Comparison of ENCODE assay signal across 8 mouse cellular contexts in the genomic region with DNA sequence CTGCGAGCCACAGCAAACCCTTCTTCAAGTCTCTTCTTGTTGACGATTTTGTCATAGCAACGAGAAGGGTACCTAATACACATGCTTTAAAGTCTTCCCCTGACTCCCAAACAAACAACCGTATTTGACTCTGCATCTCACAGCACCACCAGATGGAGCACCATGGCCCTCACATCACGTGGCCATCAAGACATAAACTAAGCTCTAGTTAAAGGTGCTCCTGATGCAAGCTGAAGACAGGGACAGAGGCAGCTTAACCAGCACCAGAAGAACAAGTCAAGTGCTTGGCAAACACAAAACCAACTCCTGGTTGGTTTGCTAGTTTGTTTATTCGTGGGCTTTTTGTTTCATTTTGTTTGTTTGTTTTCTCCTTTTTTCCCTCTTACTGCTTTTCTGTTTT. TPM values are rescaled to one million over a fixed set of nuclear protein-coding genes. Genes with fewer than 3 reads are reported as not detected.
A peak's percentile ranks its signal among the peaks of the same experiment; 100 is the strongest.
DNase-seq lines count a peak whose midpoint lies in the region; ATAC-seq and TF ChIP-seq lines count a peak whose summit lies in the region.

No protein-coding gene starts in this region.

- peak; percentile 37 for DNase-seq in cerebellum, postnatal 10 days
- no peak for DNase-seq in layer of hippocampus, adult 2 months (ENCODE audit: low spot score in 2 of 2)
- DNase-seq in layer of hippocampus, adult 9-10 months (ENCODE audit: low spot score): no peak
- DNase-seq in CD4-positive helper T cell, adult 2 months (ENCODE audit: low read depth, low spot score): peak; percentile 18
- peak; percentile 25 to 51 for DNase-seq in kidney, postnatal 36 days
- no peak for DNase-seq in ovary, postnatal 36 days (ENCODE audit: low spot score)

- no peak overlapping the region for H3K27ac ChIP-seq in layer of hippocampus, adult 2 months
- no peak overlapping the region for H3K27ac ChIP-seq in neural tube, embryonic 15.5 days (replicated peaks)

- H3K4me2 ChIP-seq in neural tube, embryonic 15.5 days: no peak overlapping the region

- no peak for ATAC-seq in cerebellum, adult (ENCODE audit: insufficient number of reproducible peaks, low FRiP score, low TSS enrichment)
- ATAC-seq in neural tube, embryonic 15.5 days (ENCODE audit: low FRiP score): no peak

- H3K9me3 ChIP-seq in neural tube, embryonic 15.5 days (replicated peaks): no peaks in the 10 kb centered on the region

- H3K4me3 ChIP-seq in layer of hippocampus, adult 2 months: no peak overlapping the region
- no peak overlapping the region for H3K4me3 ChIP-seq in neural tube, embryonic 15.5 days (replicated peaks)

- peak; percentile 67 for TF ChIP-seq CTCF in layer of hippocampus, adult 2 months (conservative IDR thresholded peaks at IDR 0.05)

- no peak overlapping the region for H3K9ac ChIP-seq in neural tube, embryonic 15.5 days (replicated peaks)

- no peaks in the 10 kb centered on the region for H3K27me3 ChIP-seq in neural tube, embryonic 15.5 days (replicated peaks)

- H3K36me3 ChIP-seq in neural tube, embryonic 15.5 days: 0 out of 2 replicates have a peak, but pooled peaks cover under 1% of the 10 kb centered on the region

- WGBS in neural tube, embryonic 15.5 days: 69% methylated on average over 6 of the region's 6 CpGs

- H3K4me1 ChIP-seq in neural tube, embryonic 15.5 days: peaks cover 7% of the 10 kb centered on the region; the same call in 1 of the 2 replicates

RNA-seq across cellular contexts. Expression of gene Nhlrc2, which starts 17.3 kb away (rescaled TPM):
- total RNA-seq in layer of hippocampus, adult 2 months (2021): 10 to 100 TPM; 11.6 to 12.9 TPM
- polyA plus RNA-seq in neural tube, embryonic 15.5 days (2015; fragmentation: Nextera tagmentation; extraction: Ambion mirVana): 6.5 and 8.6 TPM in 2 replicates

RNA-seq across cellular contexts. Expression of gene Dclre1a, which starts 17.3 kb away (rescaled TPM):
- total RNA-seq in layer of hippocampus, adult 2 months (2021): 1 to 10 TPM; 6.9 to 7.7 TPM
- polyA plus RNA-seq in neural tube, embryonic 15.5 days (2015; fragmentation: Nextera tagmentation; extraction: Ambion mirVana): 10.9 and 13.2 TPM in 2 replicates

Comparison
In these comparisons a context has a peak if more than half of its experiments do, and no peak if none do; other contexts are left out.
1. DNase-seq: peak in cerebellum, postnatal 10 days (2 of 2), CD4-positive helper T cell, adult 2 months (single experiment) and kidney, postnatal 36 days (2 of 2); none in layer of hippocampus, adult 2 months (0 of 2), layer of hippocampus, adult 9-10 months (single experiment) and ovary, postnatal 36 days (single experiment).